Mouse (Mus musculus) heart, embryonic 11.5 days (tissue): ENCODE measurements around the gene Cd302. TPM values are rescaled to one million over a fixed set of nuclear protein-coding genes. Genes with fewer than 3 reads are reported as not detected.
A peak's percentile ranks its signal among the peaks of the same experiment; 100 is the strongest.

Experiments used
- ATAC-seq: fragments of 200-750 bp; cut with Nextera tagmentation; replicated peaks from 2 replicates; pipeline ENCODE4 v1.8.0; 2017; ENCODE audit warnings: moderate library complexity; ENCODE audit not compliant: insufficient number of reproducible peaks, low FRiP score, low TSS enrichment
- H3K27ac ChIP-seq: fragments of 300-500 bp; sonication (generic); 2 replicates; pipeline ENCODE4 v1.5.1; 2014; ENCODE audit warnings: mild to moderate bottlenecking, low read depth, low read length
- H3K27me3 ChIP-seq: fragments of 300-500 bp; sonication (generic); 2 replicates; pipeline ENCODE4 v1.6.1; 2014; ENCODE audit warnings: mild to moderate bottlenecking, low read length, mixed read lengths; ENCODE audit not compliant: control insufficient read depth, insufficient read depth
- H3K36me3 ChIP-seq: fragments of 300-500 bp; sonication (generic); 2 replicates; pipeline ENCODE4 v1.6.1; 2014; ENCODE audit warnings: mild to moderate bottlenecking, low read length, moderate library complexity, mixed read lengths; ENCODE audit not compliant: control insufficient read depth, insufficient read depth
- H3K4me1 ChIP-seq: fragments of 300-500 bp; sonication (generic); 2 replicates; pipeline ENCODE4 v1.6.1; 2014; ENCODE audit warnings: low read length; ENCODE audit not compliant: control insufficient read depth, insufficient read depth
- H3K4me2 ChIP-seq: fragments of 300-500 bp; sonication (generic); 2 replicates; pipeline ENCODE4 v1.6.1; 2014; ENCODE audit warnings: mild to moderate bottlenecking, moderate library complexity
- H3K4me3 ChIP-seq: fragments of 300-500 bp; sonication (generic); 2 replicates; pipeline ENCODE4 v1.5.1; 2014; ENCODE audit warnings: low read depth, low read length
- H3K9ac ChIP-seq: fragments of 300-500 bp; sonication (generic); 2 replicates; pipeline ENCODE4 v1.6.1; 2014; ENCODE audit warnings: mild to moderate bottlenecking, low read depth, low read length, moderate library complexity
- H3K9me3 ChIP-seq: fragments of 300-500 bp; sonication (generic); replicated peaks from 2 replicates; pipeline ENCODE4 v1.6.1; 2016; ENCODE audit warnings: low read length; ENCODE audit not compliant: control insufficient read depth
- WGBS: fragments of 180-500 bp; shearing (Covaris S2); extraction: QIAGEN DNeasy Blood & Tissue Kit; methylation state at CpG from one replicate; pipeline ENCODE4 v1.1.7; 2014; ENCODE audit not compliant: insufficient replicate concordance; 5-methylcytosine and 5-hydroxymethylcytosine counted together
- polyA plus RNA-seq: library from polyadenylated mRNA; unstranded; fragments of >200 nt; fragmentation: Nextera tagmentation; extraction: Ambion mirVana; gene quantifications from 2 replicates; pipeline ENCODE4 v1.2.1, GENCODE M21; 2014

Gene Cd302
- polyA plus RNA-seq, 1 experiment from 2014 or later, result 22.6 TPM

GRCm38 (mm10) chr2:60212488-60212887, 71.8 kb downstream of the Cd302 start:
- no peak overlapping the region for H3K4me3 ChIP-seq
- no peaks in the 10 kb centered on the region for H3K27me3 ChIP-seq
- H3K4me1 ChIP-seq, result peaks cover 31% of the 10 kb centered on the region
- no peak for ATAC-seq
- no peaks in the 10 kb centered on the region for H3K9me3 ChIP-seq
- no peak overlapping the region for H3K27ac ChIP-seq
- H3K4me2 ChIP-seq, result no peak overlapping the region
- 0 out of 2 replicates have a peak, but pooled peaks cover 2% of the 10 kb centered on the region for H3K36me3 ChIP-seq
- no peak overlapping the region for H3K9ac ChIP-seq

GRCm38 (mm10) chr2:60210821-60211220, 73.5 kb downstream of the Cd302 start:
- peaks cover 29% of the 10 kb centered on the region for H3K4me1 ChIP-seq
- WGBS, result 10% methylated on average over 5 of the region's 5 CpGs
- peak overlapping the region; percentile 87 for H3K4me2 ChIP-seq
- H3K27ac ChIP-seq, result peak overlapping the region; percentile 88; the same call in 1 of the 2 replicates
- peak overlapping the region; percentile 99 for H3K4me3 ChIP-seq
- no peak for ATAC-seq
- no peaks in the 10 kb centered on the region for H3K27me3 ChIP-seq
- no peaks in the 10 kb centered on the region for H3K9me3 ChIP-seq
- 0 out of 2 replicates have a peak, but pooled peaks cover 2% of the 10 kb centered on the region for H3K36me3 ChIP-seq
- peak overlapping the region; percentile 98 for H3K9ac ChIP-seq

- peak within 1 kb of the TSS; percentile 99 for H3K4me3 ChIP-seq
- H3K27me3 ChIP-seq, result no peaks in the 10 kb centered on the region
- H3K36me3 ChIP-seq, result peaks cover 3% of the 10 kb centered on the region; the same call in 1 of the 2 replicates
- peak within 1 kb of the TSS; percentile 98 for H3K9ac ChIP-seq
- under 1% methylated on average over 67 of the region's 109 CpGs for WGBS
- H3K4me1 ChIP-seq, result peaks cover 29% of the 10 kb centered on the region
- H3K4me2 ChIP-seq, result peak within 1 kb of the TSS; percentile 87
- peak; percentile 93 for ATAC-seq
- H3K9me3 ChIP-seq, result no peaks in the 10 kb centered on the region
- H3K27ac ChIP-seq, result peak within 1 kb of the TSS; percentile 88
Measured at GRCm38 (mm10) chr2:60209703-60210651, 74.3 kb downstream of the Cd302 start, which contains the start of the genes Baz2b and March7. Baz2b (minus strand) TSS chr2:60209839. March7 (plus strand) TSS chr2:60209887.

- WGBS, result under 1% methylated on average over 34 of the region's 35 CpGs
- peak; percentile 43 for ATAC-seq
Measured at GRCm38 (mm10) chr2:60209122-60209611, 75.1 kb downstream of the Cd302 start.

GRCm38 (mm10) chr2:60205795-60206194, 78.5 kb downstream of the Cd302 start:
- peaks cover 6% of the 10 kb centered on the region for H3K4me1 ChIP-seq
- ATAC-seq, result no peak
- WGBS, result 87% methylated on average over 6 of the region's 6 CpGs
- H3K27me3 ChIP-seq, result no peaks in the 10 kb centered on the region
- no peak overlapping the region for H3K9ac ChIP-seq
- H3K27ac ChIP-seq, result no peak overlapping the region
- H3K4me3 ChIP-seq, result no peak overlapping the region
- H3K36me3 ChIP-seq, result peaks cover 4% of the 10 kb centered on the region; the same call in 1 of the 2 replicates
- no peak overlapping the region for H3K4me2 ChIP-seq
- no peaks in the 10 kb centered on the region for H3K9me3 ChIP-seq

More at GRCm38 (mm10) chr2:60209122-60209611, 75.1 kb downstream of the Cd302 start:
- Histone ChIP-seq H3K4me1 (peaks cover 28% of the 10 kb centered on the region), H3K4me3 (peak overlapping the region; percentile 99), H3K36me3 (peaks cover 6% of the 10 kb centered on the region; the same call in 1 of the 2 replicates), H3K9me3 (no peaks in the 10 kb centered on the region), H3K27ac (peak overlapping the region; percentile 88), H3K9ac (peak overlapping the region; percentile 98), H3K27me3 (no peaks in the 10 kb centered on the region), H3K4me2 (peak overlapping the region; percentile 75)

- 81% methylated on average over 6 of the region's 6 CpGs for WGBS
- Histone ChIP-seq H3K4me3 (no peak overlapping the region), H3K27ac (no peak overlapping the region), H3K9me3 (no peaks in the 10 kb centered on the region), H3K9ac (no peak overlapping the region), H3K4me2 (no peak overlapping the region), H3K4me1 (peaks cover 6% of the 10 kb centered on the region), H3K27me3 (no peaks in the 10 kb centered on the region), H3K36me3 (peaks cover 4% of the 10 kb centered on the region; the same call in 1 of the 2 replicates)
- ATAC-seq, result no peak
Measured at GRCm38 (mm10) chr2:60204162-60204561, 80.1 kb downstream of the Cd302 start.

GRCm38 (mm10) chr2:60203733-60204132, 80.6 kb downstream of the Cd302 start:
- Histone ChIP-seq H3K9me3 (no peaks in the 10 kb centered on the region), H3K4me2 (no peak overlapping the region), H3K9ac (no peak overlapping the region), H3K27me3 (no peaks in the 10 kb centered on the region), H3K4me3 (no peak overlapping the region), H3K4me1 (peaks cover 6% of the 10 kb centered on the region), H3K27ac (no peak overlapping the region), H3K36me3 (peaks cover 4% of the 10 kb centered on the region; the same call in 1 of the 2 replicates)
- WGBS, result 91% methylated on average over 4 of the region's 4 CpGs
- no peak for ATAC-seq

GRCm38 (mm10) chr2:60202900-60203530, 81.3 kb downstream of the Cd302 start:
- Histone ChIP-seq H3K27ac (no peak overlapping the region), H3K4me3 (no peak overlapping the region), H3K27me3 (no peaks in the 10 kb centered on the region), H3K36me3 (peaks cover 4% of the 10 kb centered on the region; the same call in 1 of the 2 replicates), H3K9me3 (no peaks in the 10 kb centered on the region), H3K4me1 (peaks cover 3% of the 10 kb centered on the region), H3K4me2 (no peak overlapping the region), H3K9ac (no peak overlapping the region)
- ATAC-seq, result no peak
- 76% methylated on average over 8 of the region's 8 CpGs for WGBS
